Mouse (Mus musculus): ENCODE measurements at regions not wholly inside any gene's neighbourhood (a gene's known extent, or its start where the extent isn't known, plus 50 kb on each side); places are given as distances from the start of the nearest gene placed in this dataset.

DNA sequence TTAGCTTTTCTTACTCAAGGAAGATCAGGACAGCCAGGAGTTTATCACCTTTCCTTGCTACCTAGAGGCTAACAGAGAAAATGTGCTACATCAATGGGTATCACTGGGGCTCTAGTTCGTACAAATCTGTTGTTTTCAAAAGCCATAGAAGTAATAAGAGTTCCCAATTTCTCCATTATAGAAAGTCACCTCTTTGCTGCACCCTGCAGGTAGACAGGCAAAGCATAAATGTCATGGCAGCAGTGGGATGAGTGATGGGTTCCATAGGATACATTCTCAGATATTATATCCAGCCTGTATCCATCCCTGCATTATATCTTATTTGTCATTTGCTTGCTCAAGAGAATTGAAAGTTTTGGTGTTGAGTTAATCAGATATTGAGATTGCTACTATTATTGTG is 236.4 kb upstream of the Alcam start:
- no peak overlapping the region for H3K4me3 ChIP-seq (ENCODE audit: low read depth, low read length)
- DNase-seq (ENCODE audit: low spot score) (no peak), ATAC-seq (ENCODE audit: insufficient number of reproducible peaks, low FRiP score, low TSS enrichment, low read depth) (no peak)
- H3K4me2 ChIP-seq (ENCODE audit: low read depth, severe bottlenecking) = no peak overlapping the region
- no peaks in the 10 kb centered on the region for H3K36me3 ChIP-seq (ENCODE audit: control insufficient read depth, insufficient read depth, low read length)
- 89% methylated on average over 1 of the region's 1 CpGs for WGBS
- no peaks in the 10 kb centered on the region for H3K27me3 ChIP-seq (ENCODE audit: control insufficient read depth, insufficient read depth, low read length)
- no peaks in the 10 kb centered on the region for H3K4me1 ChIP-seq (ENCODE audit: control insufficient read depth, insufficient read depth, low read length)
- no peak overlapping the region for H3K9ac ChIP-seq (ENCODE audit: low read length)
- no peak overlapping the region for H3K27ac ChIP-seq (replicated peaks; ENCODE audit: low read depth, low read length)
- no peaks in the 10 kb centered on the region for H3K9me3 ChIP-seq (ENCODE audit: control insufficient read depth, low read length)

DNA sequence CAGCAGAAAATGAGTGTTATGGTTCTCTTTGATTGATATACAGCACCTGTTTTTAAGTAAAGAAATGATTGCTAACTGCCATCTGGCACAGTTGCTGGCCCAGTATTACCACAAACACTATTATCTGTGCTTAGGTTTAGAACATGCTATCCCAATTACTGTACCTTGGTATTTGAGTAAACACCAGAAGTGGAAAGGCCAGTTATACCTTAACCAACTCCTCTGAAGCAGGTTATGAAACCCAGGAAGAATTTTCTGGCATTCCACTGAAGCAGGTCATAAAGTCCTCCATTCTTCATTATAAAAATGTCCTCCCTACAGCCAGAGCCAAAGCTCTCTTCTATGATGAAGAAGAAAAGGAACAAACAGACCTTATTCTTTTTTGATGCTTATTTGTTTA is 201.0 kb upstream of the Alcam start:
- no peak overlapping the region for H3K9ac ChIP-seq (ENCODE audit: low read length)
- ATAC-seq (ENCODE audit: insufficient number of reproducible peaks, low FRiP score, low TSS enrichment, low read depth) = no peak
- DNase-seq (ENCODE audit: low spot score) = no peak

More for the DNA sequence above, 201.0 kb upstream of the Alcam start:
- Histone ChIP-seq H3K27ac (replicated peaks; ENCODE audit: low read depth, low read length) (no peak overlapping the region), H3K36me3 (ENCODE audit: control insufficient read depth, insufficient read depth, low read length) (no peaks in the 10 kb centered on the region), H3K27me3 (ENCODE audit: control insufficient read depth, insufficient read depth, low read length) (no peaks in the 10 kb centered on the region), H3K4me2 (ENCODE audit: low read depth, severe bottlenecking) (no peak overlapping the region), H3K9me3 (ENCODE audit: control insufficient read depth, low read length) (no peaks in the 10 kb centered on the region), H3K4me1 (ENCODE audit: control insufficient read depth, insufficient read depth, low read length) (no peaks in the 10 kb centered on the region), H3K4me3 (ENCODE audit: low read depth, low read length) (no peak overlapping the region)
